Mouse (Mus musculus) G1E (cell line): ENCODE measurements around the gene Nes.

Source experiments
- CTCF ChIP-seq: IDR thresholded peaks from 2 replicates; pipeline ENCODE4 v1.5.1; 2012; ENCODE audit warnings: low read depth, low read length, inconsistent platforms, mixed read lengths
- GATA2 ChIP-seq: IDR thresholded peaks from 2 replicates; pipeline ENCODE4 v1.6.1; 2012; ENCODE audit warnings: low read depth, low read length, inconsistent platforms, borderline replicate concordance

DNA sequence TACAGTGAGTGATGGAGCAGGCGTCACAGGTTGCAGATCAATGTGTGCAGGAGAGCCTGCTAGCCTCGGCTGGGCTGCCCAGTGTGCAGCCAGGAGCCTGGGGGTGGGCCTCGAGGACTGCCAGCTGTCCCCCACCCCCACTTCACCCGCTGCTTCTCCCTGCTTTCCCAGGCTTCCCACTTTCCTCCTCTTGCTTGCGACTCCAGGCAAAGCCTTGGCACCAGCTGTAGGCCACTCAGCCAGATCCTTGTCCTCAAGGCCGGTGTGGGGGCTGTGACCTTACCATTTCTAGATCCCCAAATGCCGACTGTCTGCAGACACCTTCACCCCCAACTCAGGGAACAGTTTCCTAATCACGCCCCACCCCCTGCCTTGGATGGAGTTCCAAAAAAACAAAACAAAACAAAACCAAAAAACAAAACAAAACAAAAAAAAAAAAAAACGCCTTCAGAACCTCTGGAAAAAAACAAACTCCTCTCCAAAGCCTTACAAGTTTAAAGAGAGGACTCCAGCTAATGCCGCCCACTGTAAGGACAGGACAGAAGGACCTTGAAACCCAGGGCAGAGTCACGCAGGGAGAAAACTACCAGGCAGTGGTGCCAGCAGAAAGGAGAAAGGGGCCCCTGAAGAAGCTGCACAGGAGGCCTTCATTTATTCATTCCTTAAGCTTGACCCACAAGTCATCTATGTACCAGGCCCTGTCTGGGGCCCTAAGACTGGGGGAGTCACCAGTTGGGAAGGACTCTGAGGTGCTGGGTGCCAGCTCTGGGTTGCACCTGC, 30.1 kb downstream of the Nes start:
- TF ChIP-seq CTCF = no peak
- no peak for TF ChIP-seq GATA2
